Mouse (Mus musculus): ENCODE measurements around the gene Eng. TPM values are rescaled to one million over a fixed set of nuclear protein-coding genes. Genes with fewer than 3 reads are reported as not detected.

Gene Eng
- polyA plus RNA-seq, 1 experiment from 2014 or later, result 113 TPM

DNA sequence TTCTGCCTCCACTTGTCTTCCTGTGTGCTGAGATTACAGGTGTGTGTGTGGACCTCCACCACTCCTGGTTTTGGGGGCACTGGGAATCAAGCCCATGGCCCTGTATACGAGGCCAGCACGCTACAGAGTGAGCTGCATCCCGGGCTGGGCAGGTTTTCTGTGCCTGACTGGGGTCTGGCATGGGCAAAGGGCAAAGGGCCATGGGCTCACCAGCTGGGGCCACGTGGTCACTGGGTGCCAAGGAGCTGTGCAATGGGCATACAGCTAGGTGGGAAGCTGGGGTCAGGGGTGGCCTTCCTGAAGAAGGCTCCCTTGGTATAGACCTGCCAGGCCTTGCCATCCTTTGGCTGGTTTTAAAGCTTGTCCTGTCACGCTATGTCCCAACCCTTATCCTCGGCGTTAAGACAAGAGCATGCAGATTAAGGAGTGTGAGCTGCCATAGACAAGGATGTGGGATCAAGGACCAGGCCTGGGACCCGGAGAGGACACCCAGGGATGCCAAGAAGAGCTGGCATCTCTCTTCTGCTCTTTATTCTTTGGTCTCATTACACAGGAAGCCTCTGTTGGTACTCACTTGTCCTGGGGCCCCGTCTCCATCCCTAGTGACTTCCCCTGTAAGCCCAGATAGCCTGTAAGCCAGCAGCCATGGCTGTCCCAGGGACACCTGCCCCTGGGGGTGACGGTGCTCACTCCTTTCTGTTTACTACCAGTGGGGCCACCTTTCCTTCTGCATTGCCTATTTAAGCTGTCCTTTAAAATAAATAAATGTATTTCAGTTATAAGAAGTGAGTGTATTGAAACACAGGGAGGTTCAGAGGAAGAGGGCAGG, 11.9 kb upstream of the Eng start:
- peaks cover 20% of the 10 kb centered on the region for H3K4me1 ChIP-seq (ENCODE audit: control insufficient read depth, insufficient read depth, low read length)
- H3K9me3 ChIP-seq (replicated peaks; ENCODE audit: control insufficient read depth, low read length), result no peaks in the 10 kb centered on the region
- no peak overlapping the region for H3K4me2 ChIP-seq
- ATAC-seq (replicated peaks; ENCODE audit: insufficient number of reproducible peaks, low FRiP score, low TSS enrichment), result no peak
- H3K9ac ChIP-seq (ENCODE audit: low read depth, low read length), result no peak overlapping the region
- 78% methylated on average over 10 of the region's 10 CpGs for WGBS (ENCODE audit: insufficient replicate concordance)
- no peaks in the 10 kb centered on the region for H3K27me3 ChIP-seq (ENCODE audit: control insufficient read depth, insufficient read depth, low read length)
- 0 out of 2 replicates have a peak, but pooled peaks cover 4% of the 10 kb centered on the region for H3K36me3 ChIP-seq (ENCODE audit: control insufficient read depth, insufficient read depth, low read length)
- no peak overlapping the region for H3K4me3 ChIP-seq (ENCODE audit: low read depth, low read length)
- 0 out of 2 replicates have a peak overlapping the region, but pooled peaks have one; percentile 18 for H3K27ac ChIP-seq (ENCODE audit: low read depth, low read length)

GRCm38 (mm10) chr2:32636617-32637016, 9.8 kb upstream of the Eng start:
- H3K4me3 ChIP-seq (ENCODE audit: low read depth, low read length), result no peak overlapping the region
- peaks cover 23% of the 10 kb centered on the region for H3K4me1 ChIP-seq (ENCODE audit: control insufficient read depth, insufficient read depth, low read length)
- no peak overlapping the region for H3K4me2 ChIP-seq
- H3K27ac ChIP-seq (ENCODE audit: low read depth, low read length), result peak overlapping the region; percentile 85; the same call in 1 of the 2 replicates
- no peaks in the 10 kb centered on the region for H3K9me3 ChIP-seq (replicated peaks; ENCODE audit: control insufficient read depth, low read length)
- no peak for ATAC-seq (replicated peaks; ENCODE audit: insufficient number of reproducible peaks, low FRiP score, low TSS enrichment)
- H3K9ac ChIP-seq (ENCODE audit: low read depth, low read length), result no peak overlapping the region
- H3K27me3 ChIP-seq (ENCODE audit: control insufficient read depth, insufficient read depth, low read length), result no peaks in the 10 kb centered on the region
- 0 out of 2 replicates have a peak, but pooled peaks cover 4% of the 10 kb centered on the region for H3K36me3 ChIP-seq (ENCODE audit: control insufficient read depth, insufficient read depth, low read length)
- 69% methylated on average over 7 of the region's 7 CpGs for WGBS (ENCODE audit: insufficient replicate concordance)

DNA sequence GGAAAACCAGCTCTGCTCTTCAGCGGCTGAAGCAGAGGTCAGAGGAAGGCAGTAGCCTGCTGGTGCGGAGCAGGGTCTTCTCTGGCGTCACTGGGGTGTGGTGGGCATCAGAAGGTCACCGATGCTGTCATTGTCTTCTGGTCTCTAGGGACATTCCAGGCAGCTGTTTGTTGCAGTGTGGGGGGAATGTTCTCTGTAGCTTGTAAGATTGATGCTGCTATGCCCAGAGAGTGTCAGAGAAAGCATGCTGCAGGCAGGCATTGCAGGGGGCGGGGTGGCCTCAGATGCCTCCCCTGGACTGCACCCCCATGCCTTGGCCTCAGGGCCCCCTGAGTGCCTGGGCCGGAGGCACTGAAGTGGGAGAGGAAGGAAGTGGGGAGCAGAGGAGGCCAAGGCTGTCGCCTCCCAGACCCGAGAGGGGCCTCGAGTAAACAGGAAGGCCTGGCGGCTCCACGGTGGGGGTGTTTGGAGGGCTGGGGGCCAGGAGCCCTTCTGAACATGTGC, 8.6 kb upstream of the Eng start:
- peaks cover 25% of the 10 kb centered on the region for H3K4me1 ChIP-seq (ENCODE audit: control insufficient read depth, insufficient read depth, low read length)
- peak overlapping the region; percentile 34 for H3K9ac ChIP-seq (ENCODE audit: low read depth, low read length)
- 16% methylated on average over 11 of the region's 11 CpGs for WGBS (ENCODE audit: insufficient replicate concordance)
- 0 out of 2 replicates have a peak, but pooled peaks cover 4% of the 10 kb centered on the region for H3K36me3 ChIP-seq (ENCODE audit: control insufficient read depth, insufficient read depth, low read length)
- no peak overlapping the region for H3K4me3 ChIP-seq (ENCODE audit: low read depth, low read length)
- no peaks in the 10 kb centered on the region for H3K27me3 ChIP-seq (ENCODE audit: control insufficient read depth, insufficient read depth, low read length)
- no peaks in the 10 kb centered on the region for H3K9me3 ChIP-seq (replicated peaks; ENCODE audit: control insufficient read depth, low read length)
- ATAC-seq (replicated peaks; ENCODE audit: insufficient number of reproducible peaks, low FRiP score, low TSS enrichment), result peak; percentile 68
- peak overlapping the region; percentile 19 for H3K4me2 ChIP-seq
- peak overlapping the region; percentile 85 for H3K27ac ChIP-seq (ENCODE audit: low read depth, low read length)

- Histone ChIP-seq H3K27ac (ENCODE audit: low read depth, low read length) (no peak overlapping the region), H3K27me3 (ENCODE audit: control insufficient read depth, insufficient read depth, low read length) (no peaks in the 10 kb centered on the region), H3K9me3 (replicated peaks; ENCODE audit: control insufficient read depth, low read length) (no peaks in the 10 kb centered on the region), H3K4me3 (ENCODE audit: low read depth, low read length) (no peak overlapping the region), H3K4me1 (ENCODE audit: control insufficient read depth, insufficient read depth, low read length) (peaks cover 35% of the 10 kb centered on the region), H3K9ac (ENCODE audit: low read depth, low read length) (no peak overlapping the region), H3K36me3 (ENCODE audit: control insufficient read depth, insufficient read depth, low read length) (no peaks in the 10 kb centered on the region), H3K4me2 (no peak overlapping the region)
- no peak for ATAC-seq (replicated peaks; ENCODE audit: insufficient number of reproducible peaks, low FRiP score, low TSS enrichment)
- 56% methylated on average over 1 of the region's 1 CpGs for WGBS (ENCODE audit: insufficient replicate concordance)
Measured at GRCm38 (mm10) chr2:32639632-32640031, 6.8 kb upstream of the Eng start.

GRCm38 (mm10) chr2:32640550-32641051, 5.8 kb upstream of the Eng start:
- H3K9ac ChIP-seq (ENCODE audit: low read depth, low read length), result no peak overlapping the region
- 39% methylated on average over 6 of the region's 6 CpGs for WGBS (ENCODE audit: insufficient replicate concordance)
- ATAC-seq (replicated peaks; ENCODE audit: insufficient number of reproducible peaks, low FRiP score, low TSS enrichment), result no peak

DNA sequence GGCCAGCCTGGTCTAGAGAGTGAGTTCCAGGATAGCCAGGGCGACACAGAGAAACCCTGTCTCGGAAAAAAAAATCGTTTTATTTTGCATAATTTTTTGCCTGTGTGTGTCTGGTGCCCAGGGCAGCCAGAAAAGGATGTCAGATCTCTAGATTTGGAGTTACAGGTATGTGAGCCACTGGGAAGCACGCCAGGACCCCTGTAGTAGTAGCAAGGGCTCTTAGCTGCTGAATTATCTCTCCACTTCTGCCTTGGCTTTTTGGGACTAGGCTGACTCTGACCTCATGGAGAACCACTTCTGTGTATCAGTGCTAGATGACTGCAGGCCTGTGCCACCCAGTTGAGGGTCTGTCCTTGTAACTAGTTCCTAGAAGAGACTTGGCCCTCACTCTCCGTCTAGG, 4.6 kb upstream of the Eng start:
- Histone ChIP-seq H3K27me3 (ENCODE audit: control insufficient read depth, insufficient read depth, low read length) (no peaks in the 10 kb centered on the region), H3K36me3 (ENCODE audit: control insufficient read depth, insufficient read depth, low read length) (no peaks in the 10 kb centered on the region), H3K4me3 (ENCODE audit: low read depth, low read length) (no peak overlapping the region), H3K4me1 (ENCODE audit: control insufficient read depth, insufficient read depth, low read length) (peaks cover 51% of the 10 kb centered on the region), H3K4me2 (no peak overlapping the region), H3K27ac (ENCODE audit: low read depth, low read length) (0 out of 2 replicates have a peak overlapping the region, but pooled peaks have one; percentile 46), H3K9me3 (replicated peaks; ENCODE audit: control insufficient read depth, low read length) (no peaks in the 10 kb centered on the region), H3K9ac (ENCODE audit: low read depth, low read length) (no peak overlapping the region)
- ATAC-seq (replicated peaks; ENCODE audit: insufficient number of reproducible peaks, low FRiP score, low TSS enrichment), result no peak
- WGBS (ENCODE audit: insufficient replicate concordance), result 77% methylated on average over 5 of the region's 5 CpGs

More at GRCm38 (mm10) chr2:32640550-32641051, 5.8 kb upstream of the Eng start:
- Histone ChIP-seq H3K4me2 (no peak overlapping the region), H3K4me1 (ENCODE audit: control insufficient read depth, insufficient read depth, low read length) (peaks cover 44% of the 10 kb centered on the region), H3K27ac (ENCODE audit: low read depth, low read length) (peak overlapping the region; percentile 0; the same call in 1 of the 2 replicates), H3K27me3 (ENCODE audit: control insufficient read depth, insufficient read depth, low read length) (no peaks in the 10 kb centered on the region), H3K9me3 (replicated peaks; ENCODE audit: control insufficient read depth, low read length) (no peaks in the 10 kb centered on the region), H3K36me3 (ENCODE audit: control insufficient read depth, insufficient read depth, low read length) (no peaks in the 10 kb centered on the region), H3K4me3 (ENCODE audit: low read depth, low read length) (no peak overlapping the region)

DNA sequence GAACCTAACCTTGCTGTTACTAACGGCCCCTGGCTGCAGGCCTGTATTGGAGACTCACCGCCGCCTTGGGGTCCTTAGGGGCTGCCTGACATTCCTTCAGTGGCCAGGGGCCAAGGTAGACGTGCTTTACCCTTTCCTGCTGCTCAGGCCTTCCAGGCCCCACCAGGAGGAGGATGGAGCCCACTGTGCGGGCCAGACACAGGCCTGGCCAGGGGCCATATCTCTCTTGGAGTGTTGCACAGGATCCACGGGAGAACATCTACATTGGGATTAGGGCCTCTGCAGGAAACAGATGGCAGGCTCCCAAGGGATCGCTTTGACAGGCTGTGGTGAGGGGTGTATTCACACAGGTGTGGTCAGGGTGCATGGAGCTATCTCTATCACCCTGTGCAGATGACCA, 3.6 kb upstream of the Eng start:
- Histone ChIP-seq H3K9ac (ENCODE audit: low read depth, low read length) (no peak overlapping the region), H3K27ac (ENCODE audit: low read depth, low read length) (peak overlapping the region; percentile 46; the same call in 1 of the 2 replicates), H3K4me2 (no peak overlapping the region), H3K27me3 (ENCODE audit: control insufficient read depth, insufficient read depth, low read length) (no peaks in the 10 kb centered on the region), H3K4me3 (ENCODE audit: low read depth, low read length) (no peak overlapping the region), H3K36me3 (ENCODE audit: control insufficient read depth, insufficient read depth, low read length) (no peaks in the 10 kb centered on the region), H3K4me1 (ENCODE audit: control insufficient read depth, insufficient read depth, low read length) (peaks cover 44% of the 10 kb centered on the region), H3K9me3 (replicated peaks; ENCODE audit: control insufficient read depth, low read length) (no peaks in the 10 kb centered on the region)
- 55% methylated on average over 7 of the region's 7 CpGs for WGBS (ENCODE audit: insufficient replicate concordance)
- ATAC-seq (replicated peaks; ENCODE audit: insufficient number of reproducible peaks, low FRiP score, low TSS enrichment), result no peak

DNA sequence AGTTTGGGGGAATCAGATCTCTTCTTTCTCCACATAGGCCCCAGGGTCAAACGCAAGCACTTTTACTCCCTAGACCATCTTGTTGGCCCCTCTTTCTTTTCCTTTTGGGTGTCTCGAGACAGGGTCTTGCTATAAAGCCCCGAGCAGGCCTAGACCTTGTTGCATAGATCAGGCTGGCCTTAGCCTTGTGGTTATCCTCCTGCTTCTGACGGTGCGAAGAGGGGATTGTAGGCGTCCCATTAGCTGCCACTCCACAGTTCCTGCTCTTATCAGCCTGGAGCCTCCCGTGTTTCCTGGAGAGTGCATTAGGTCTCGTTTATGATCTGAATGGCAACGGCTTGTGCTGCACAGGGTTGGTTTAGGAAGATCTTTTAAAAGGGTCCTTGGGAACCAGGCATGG, 2.3 kb upstream of the Eng start:
- ATAC-seq (replicated peaks; ENCODE audit: insufficient number of reproducible peaks, low FRiP score, low TSS enrichment), result no peak
- peaks cover 40% of the 10 kb centered on the region for H3K4me1 ChIP-seq (ENCODE audit: control insufficient read depth, insufficient read depth, low read length)
- no peak overlapping the region for H3K4me2 ChIP-seq
- no peaks in the 10 kb centered on the region for H3K9me3 ChIP-seq (replicated peaks; ENCODE audit: control insufficient read depth, low read length)
- H3K27me3 ChIP-seq (ENCODE audit: control insufficient read depth, insufficient read depth, low read length), result no peaks in the 10 kb centered on the region
- no peaks in the 10 kb centered on the region for H3K36me3 ChIP-seq (ENCODE audit: control insufficient read depth, insufficient read depth, low read length)
- no peak overlapping the region for H3K9ac ChIP-seq (ENCODE audit: low read depth, low read length)
- peak overlapping the region; percentile 12 for H3K27ac ChIP-seq (ENCODE audit: low read depth, low read length)
- no peak overlapping the region for H3K4me3 ChIP-seq (ENCODE audit: low read depth, low read length)
- 33% methylated on average over 9 of the region's 9 CpGs for WGBS (ENCODE audit: insufficient replicate concordance)
